Mouse (Mus musculus) thymus, adult 2 months (tissue): ENCODE data around the gene Cdhr3.

Experiments
- CTCF ChIP-seq: fragments of 200-500 bp; IDR thresholded peaks from 2 replicates; pipeline ENCODE4 v1.5.1; 2012; ENCODE audit warnings: mild to moderate bottlenecking, control low read depth, low read length, moderate library complexity, borderline replicate concordance; ENCODE audit not compliant: control insufficient read depth, poor library complexity, insufficient read depth; ENCODE audit errors: extremely low read depth
- POLR2A ChIP-seq: fragments of 200-500 bp; IDR thresholded peaks from 2 replicates; pipeline ENCODE4 v1.6.1; 2012; ENCODE audit warnings: mild to moderate bottlenecking, low read length, control low read depth, moderate library complexity; ENCODE audit not compliant: control insufficient read depth, poor library complexity, insufficient read depth; ENCODE audit errors: extremely low read depth

DNA sequence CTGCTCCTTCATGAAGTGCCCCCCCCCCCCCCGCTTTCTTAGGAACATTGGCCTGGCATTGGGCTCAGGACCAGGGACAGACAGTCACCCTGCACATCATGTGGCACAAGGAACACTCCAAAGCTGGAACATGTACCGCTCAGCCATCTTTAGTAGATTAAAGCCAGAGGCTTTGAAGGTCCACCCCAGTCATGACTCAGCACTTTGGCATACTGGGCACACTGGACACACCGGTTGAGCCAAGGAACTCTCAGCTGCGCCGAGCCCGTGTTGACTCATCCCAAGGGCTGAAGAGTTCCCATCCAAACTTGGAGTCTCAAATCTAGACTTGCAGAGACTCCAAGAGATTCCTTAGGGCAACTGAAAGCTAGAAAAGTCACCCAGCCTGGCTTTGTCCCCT is 72.7 kb downstream of the Cdhr3 start:
- TF ChIP-seq POLR2A (no peak), CTCF (no peak)
